Mouse (Mus musculus) liver, adult 2 months (tissue): ENCODE data around the gene Olfr1348.

Source experiments
- CTCF ChIP-seq: fragments of 200-500 bp; IDR thresholded peaks from 2 replicates; pipeline ENCODE4 v1.5.1; 2011; ENCODE audit warnings: low read depth, low read length, control low read depth
- POLR2A ChIP-seq: fragments of 200-500 bp; IDR thresholded peaks from 2 replicates; pipeline ENCODE4 v1.6.1; 2011; ENCODE audit warnings: low read length, control low read depth; ENCODE audit not compliant: insufficient read depth; ENCODE audit errors: extremely low read depth

DNA sequence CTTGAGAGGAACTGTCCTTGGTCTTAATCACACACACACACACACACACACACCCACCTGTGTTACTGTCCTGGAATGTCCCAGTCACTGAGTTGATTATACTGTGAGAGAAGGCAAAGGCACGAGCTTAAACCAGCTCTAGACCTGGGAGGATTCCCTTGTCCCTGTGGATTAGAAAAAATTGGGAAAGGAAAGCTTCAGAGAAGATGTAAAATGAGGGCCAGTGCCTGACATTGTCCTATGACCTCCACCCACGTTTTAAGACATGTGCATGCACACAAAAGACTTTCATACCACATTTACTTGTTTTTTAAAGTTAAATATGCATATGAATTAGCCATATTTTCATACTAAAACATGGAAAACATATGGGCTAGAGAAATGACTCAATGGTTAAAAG is 21.7 kb downstream of the Olfr1348 start, which contains the start of gene Olfr5:
- TF ChIP-seq CTCF (no peak), POLR2A (no peak)
